Mouse (Mus musculus) neural tube, embryonic 15.5 days (tissue): ENCODE data around the gene Pfkfb4. TPM values are rescaled to one million over a fixed set of nuclear protein-coding genes. Genes with fewer than 3 reads are reported as not detected.

Source experiments
- ATAC-seq: fragments of 200-750 bp; cut with Nextera tagmentation; 2 replicates; pipeline ENCODE4 v1.8.0; 2017; ENCODE audit warnings: mild to moderate bottlenecking, moderate TSS enrichment, moderate library complexity; ENCODE audit not compliant: low FRiP score
- H3K27ac ChIP-seq: fragments of 300-500 bp; sonication (generic); replicated peaks from 2 replicates; pipeline ENCODE4 v1.5.1; 2015; ENCODE audit warnings: mild to moderate bottlenecking, inconsistent platforms
- H3K27me3 ChIP-seq: fragments of 300-500 bp; sonication (generic); replicated peaks from 2 replicates; pipeline ENCODE4 v1.6.1; 2015; ENCODE audit warnings: inconsistent platforms
- H3K36me3 ChIP-seq: fragments of 300-500 bp; sonication (generic); 2 replicates; pipeline ENCODE4 v1.6.1; 2015; ENCODE audit warnings: inconsistent platforms
- H3K4me1 ChIP-seq: fragments of 300-500 bp; sonication (generic); 2 replicates; pipeline ENCODE4 v1.6.1; 2015; ENCODE audit warnings: inconsistent platforms
- H3K4me2 ChIP-seq: fragments of 300-500 bp; sonication (generic); 2 replicates; pipeline ENCODE4 v1.6.1; 2015; ENCODE audit warnings: inconsistent platforms, mild to moderate bottlenecking, moderate library complexity
- H3K4me3 ChIP-seq: fragments of 300-500 bp; sonication (generic); replicated peaks from 2 replicates; pipeline ENCODE4 v1.5.1; 2015; ENCODE audit warnings: mild to moderate bottlenecking, inconsistent platforms
- H3K9ac ChIP-seq: fragments of 300-500 bp; sonication (generic); replicated peaks from 2 replicates; pipeline ENCODE4 v1.6.1; 2015; ENCODE audit warnings: mild to moderate bottlenecking, inconsistent platforms
- H3K9me3 ChIP-seq: fragments of 300-500 bp; sonication (generic); replicated peaks from 2 replicates; pipeline ENCODE4 v1.6.1; 2016; ENCODE audit warnings: inconsistent platforms
- WGBS: fragments of 180-500 bp; shearing (Covaris S2); methylation state at CpG from one replicate; pipeline ENCODE4 v1.1.7; 2015; ENCODE audit warnings: mixed read lengths; 5-methylcytosine and 5-hydroxymethylcytosine counted together
- polyA plus RNA-seq: library from polyadenylated mRNA; unstranded; fragments of >200 nt; fragmentation: Nextera tagmentation; extraction: Ambion mirVana; gene quantifications from 2 replicates; pipeline ENCODE4 v1.2.1, GENCODE M21; 2015

Gene Pfkfb4
- polyA plus RNA-seq, 1 experiment from 2014 or later = 30.1 TPM

- no peaks in the 10 kb centered on the region for H3K9me3 ChIP-seq
- H3K4me1 ChIP-seq = no peaks in the 10 kb centered on the region
- no peaks in the 10 kb centered on the region for H3K36me3 ChIP-seq
- no peak overlapping the region for H3K9ac ChIP-seq
- no peak overlapping the region for H3K4me2 ChIP-seq
- 89% methylated on average over 9 of the region's 9 CpGs for WGBS
- H3K4me3 ChIP-seq = no peak overlapping the region
- no peaks in the 10 kb centered on the region for H3K27me3 ChIP-seq
- H3K27ac ChIP-seq = no peak overlapping the region
- ATAC-seq = no peak
Measured at GRCm38 (mm10) chr9:108976483-108976882, 15.1 kb upstream of the Pfkfb4 start.

- 77% methylated on average over 7 of the region's 7 CpGs for WGBS
- no peak for ATAC-seq
- H3K27ac ChIP-seq = no peak overlapping the region
Measured at GRCm38 (mm10) chr9:108977966-108978365, 13.6 kb upstream of the Pfkfb4 start.

GRCm38 (mm10) chr9:108982498-108982897, 9.1 kb upstream of the Pfkfb4 start:
- no peak overlapping the region for H3K4me3 ChIP-seq
- no peak for ATAC-seq
- WGBS = 84% methylated on average over 8 of the region's 8 CpGs
- no peaks in the 10 kb centered on the region for H3K36me3 ChIP-seq
- H3K27ac ChIP-seq = no peak overlapping the region
- no peaks in the 10 kb centered on the region for H3K4me1 ChIP-seq
- H3K9me3 ChIP-seq = no peaks in the 10 kb centered on the region
- no peaks in the 10 kb centered on the region for H3K27me3 ChIP-seq
- no peak overlapping the region for H3K9ac ChIP-seq
- H3K4me2 ChIP-seq = no peak overlapping the region

More at GRCm38 (mm10) chr9:108977966-108978365, 13.6 kb upstream of the Pfkfb4 start:
- Histone ChIP-seq H3K4me2 (no peak overlapping the region), H3K9me3 (no peaks in the 10 kb centered on the region), H3K4me1 (no peaks in the 10 kb centered on the region), H3K36me3 (no peaks in the 10 kb centered on the region), H3K27me3 (no peaks in the 10 kb centered on the region), H3K4me3 (no peak overlapping the region), H3K9ac (no peak overlapping the region)

- Histone ChIP-seq H3K27me3 (no peaks in the 10 kb centered on the region), H3K9ac (no peak overlapping the region), H3K4me3 (no peak overlapping the region), H3K36me3 (no peaks in the 10 kb centered on the region), H3K27ac (no peak overlapping the region), H3K4me2 (no peak overlapping the region), H3K9me3 (no peaks in the 10 kb centered on the region), H3K4me1 (0 out of 2 replicates have a peak, but pooled peaks cover 3% of the 10 kb centered on the region)
- 78% methylated on average over 9 of the region's 9 CpGs for whole genome bisulfite sequencing
- no peak for ATAC-seq
Measured at GRCm38 (mm10) chr9:108983209-108983608, 8.4 kb upstream of the Pfkfb4 start.

- ATAC-seq = no peak
- Histone ChIP-seq H3K36me3 (no peaks in the 10 kb centered on the region), H3K4me1 (peaks cover 6% of the 10 kb centered on the region; the same call in 1 of the 2 replicates), H3K27me3 (no peaks in the 10 kb centered on the region), H3K4me2 (no peak within 1 kb of the TSS), H3K9me3 (no peaks in the 10 kb centered on the region), H3K27ac (no peak within 1 kb of the TSS), H3K4me3 (no peak within 1 kb of the TSS), H3K9ac (no peak within 1 kb of the TSS)
- 80% methylated on average over 4 of the region's 4 CpGs for WGBS
Measured at GRCm38 (mm10) chr9:108985710-108986109, 5.9 kb upstream of the Pfkfb4 start, which contains the start of gene Ucn2. TSS of gene Ucn2 (plus strand) at chr9:108986010.

GRCm38 (mm10) chr9:108987704-108988350, 3.8 kb upstream of the Pfkfb4 start:
- ATAC-seq = no peak
- no peaks in the 10 kb centered on the region for H3K27me3 ChIP-seq
- H3K9me3 ChIP-seq = no peaks in the 10 kb centered on the region
- peak overlapping the region; percentile 22 for H3K4me2 ChIP-seq
- no peak overlapping the region for H3K27ac ChIP-seq
- H3K9ac ChIP-seq = no peak overlapping the region
- no peaks in the 10 kb centered on the region for H3K36me3 ChIP-seq
- H3K4me3 ChIP-seq = no peak overlapping the region
- H3K4me1 ChIP-seq = peaks cover 21% of the 10 kb centered on the region
- WGBS = 25% methylated on average over 15 of the region's 15 CpGs

- Histone ChIP-seq H3K27ac (no peak overlapping the region), H3K4me3 (no peak overlapping the region), H3K4me2 (no peak overlapping the region), H3K9ac (no peak overlapping the region), H3K4me1 (peaks cover 34% of the 10 kb centered on the region), H3K27me3 (no peaks in the 10 kb centered on the region), H3K9me3 (no peaks in the 10 kb centered on the region), H3K36me3 (no peaks in the 10 kb centered on the region)
- no peak for ATAC-seq
- WGBS = 86% methylated on average over 4 of the region's 4 CpGs
Measured at GRCm38 (mm10) chr9:108989802-108990461, 1.6 kb upstream of the Pfkfb4 start.

- 82% methylated on average over 7 of the region's 7 CpGs for WGBS
- ATAC-seq = no peak
Measured at GRCm38 (mm10) chr9:108990462-108990820, 1.1 kb upstream of the Pfkfb4 start.

GRCm38 (mm10) chr9:108992085-108992469, 499 bp downstream of the Pfkfb4 start:
- Histone ChIP-seq H3K4me1 (peaks cover 44% of the 10 kb centered on the region), H3K27ac (peak overlapping the region; percentile 77), H3K9ac (peak overlapping the region; percentile 63), H3K4me3 (peak overlapping the region; percentile 56), H3K36me3 (no peaks in the 10 kb centered on the region), H3K9me3 (no peaks in the 10 kb centered on the region), H3K4me2 (peak overlapping the region; percentile 85), H3K27me3 (no peaks in the 10 kb centered on the region)
- WGBS = 12% methylated on average over 18 of the region's 18 CpGs
- no peak; the same call in 1 of the 2 replicates for ATAC-seq

More at GRCm38 (mm10) chr9:108990462-108990820, 1.1 kb upstream of the Pfkfb4 start:
- no peak overlapping the region for H3K27ac ChIP-seq
- no peaks in the 10 kb centered on the region for H3K9me3 ChIP-seq
- no peak overlapping the region for H3K4me2 ChIP-seq
- no peaks in the 10 kb centered on the region for H3K36me3 ChIP-seq
- H3K4me1 ChIP-seq = peaks cover 38% of the 10 kb centered on the region
- H3K9ac ChIP-seq = no peak overlapping the region
- H3K4me3 ChIP-seq = no peak overlapping the region
- no peaks in the 10 kb centered on the region for H3K27me3 ChIP-seq

GRCm38 (mm10) chr9:108992620-108993361, 1.2 kb downstream of the Pfkfb4 start:
- Histone ChIP-seq H3K9ac (no peak overlapping the region; the same call in 1 of the 2 replicates), H3K27ac (no peak overlapping the region), H3K4me2 (peak overlapping the region; percentile 85), H3K4me3 (peak overlapping the region; percentile 56), H3K9me3 (no peaks in the 10 kb centered on the region), H3K36me3 (no peaks in the 10 kb centered on the region), H3K27me3 (no peaks in the 10 kb centered on the region), H3K4me1 (peaks cover 44% of the 10 kb centered on the region)
- no peak for ATAC-seq
- WGBS = 87% methylated on average over 9 of the region's 9 CpGs

- Histone ChIP-seq H3K9me3 (no peaks in the 10 kb centered on the region), H3K27me3 (no peaks in the 10 kb centered on the region), H3K27ac (no peak overlapping the region), H3K9ac (no peak overlapping the region), H3K36me3 (0 out of 2 replicates have a peak, but pooled peaks cover 2% of the 10 kb centered on the region), H3K4me3 (no peak overlapping the region), H3K4me2 (no peak overlapping the region), H3K4me1 (peaks cover 31% of the 10 kb centered on the region)
- no peak for ATAC-seq
- 76% methylated on average over 9 of the region's 9 CpGs for WGBS
Measured at GRCm38 (mm10) chr9:108996411-108996810, 4.8 kb downstream of the Pfkfb4 start.
